Mouse (Mus musculus): Measurements from ENCODE around the gene Hoxd9.

Gene Hoxd9

DNA sequence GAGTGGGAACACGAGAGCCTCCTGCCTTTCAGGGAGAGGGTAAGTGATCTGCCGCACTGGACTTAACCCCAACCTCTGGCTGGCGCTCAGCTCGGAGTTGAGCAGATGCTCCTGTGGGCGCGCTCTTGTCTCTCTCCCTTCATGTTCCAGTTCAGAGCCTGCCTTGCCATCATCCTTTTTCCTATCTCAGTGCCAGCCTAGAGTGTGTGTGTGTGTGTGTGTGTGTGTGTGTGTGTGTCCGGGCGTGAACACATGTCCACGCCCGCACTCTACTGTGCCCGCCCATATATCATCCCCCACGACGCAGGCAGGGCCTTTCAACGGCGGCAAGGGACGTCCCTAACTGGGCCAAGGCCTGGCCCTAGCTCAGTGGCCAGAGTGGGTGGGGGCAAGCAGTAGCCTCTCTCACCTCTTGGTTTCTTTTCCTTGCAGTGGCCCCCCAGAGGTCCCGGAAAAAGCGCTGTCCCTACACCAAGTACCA is 14.0 kb upstream of the Hoxd9 start:
- no peak for DNase-seq (ENCODE audit: low spot score in 2 of 2)

DNA sequence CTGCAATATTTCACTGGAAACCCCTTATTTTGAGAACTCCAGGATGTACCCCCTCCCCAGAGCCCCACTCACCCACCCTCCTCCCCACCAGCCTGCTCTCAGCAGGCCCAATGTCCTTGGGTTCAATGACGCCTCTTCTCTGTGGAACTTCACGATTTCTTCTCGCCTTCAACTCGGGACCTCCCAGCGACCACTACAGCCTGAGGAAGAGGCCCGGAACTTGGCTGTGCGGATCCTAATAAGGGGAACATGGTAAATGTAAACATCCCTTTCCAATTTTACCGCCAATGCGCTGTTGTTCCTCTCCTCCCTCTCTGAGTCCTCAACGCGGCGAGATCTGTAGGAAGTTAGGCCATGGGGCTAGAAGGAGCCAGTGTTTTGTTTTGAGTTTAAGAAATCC is 13.4 kb upstream of the Hoxd9 start:
- no peak for DNase-seq (ENCODE audit: low spot score in 2 of 2)

DNA sequence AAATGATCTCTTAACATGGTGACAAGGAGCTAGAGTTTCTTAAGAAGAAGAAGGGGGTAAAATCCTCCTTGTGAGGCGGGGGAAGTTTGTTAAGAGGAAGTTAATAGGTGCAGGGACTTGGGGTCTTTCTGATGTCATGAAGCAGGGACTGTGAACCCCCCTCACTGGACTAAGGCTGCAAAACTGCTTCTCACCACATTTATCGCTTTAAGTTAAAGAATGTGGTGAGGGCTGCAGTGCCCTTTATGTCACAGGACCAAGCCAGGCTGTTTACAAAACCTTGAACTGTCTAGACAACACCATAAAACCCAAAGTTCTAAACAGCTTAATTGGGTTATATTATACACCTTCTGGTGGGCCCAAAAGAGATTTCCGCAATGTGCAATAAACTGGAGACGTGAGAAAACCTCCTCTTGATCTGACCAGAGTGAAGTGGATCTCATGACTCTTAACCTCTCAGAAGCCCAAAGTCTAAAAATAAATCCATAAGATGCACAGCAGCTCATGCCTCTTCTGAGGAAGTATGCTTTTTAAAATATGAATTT is 12.4 kb upstream of the Hoxd9 start:
- DNase-seq (ENCODE audit: low spot score in 2 of 2): no peak

DNA sequence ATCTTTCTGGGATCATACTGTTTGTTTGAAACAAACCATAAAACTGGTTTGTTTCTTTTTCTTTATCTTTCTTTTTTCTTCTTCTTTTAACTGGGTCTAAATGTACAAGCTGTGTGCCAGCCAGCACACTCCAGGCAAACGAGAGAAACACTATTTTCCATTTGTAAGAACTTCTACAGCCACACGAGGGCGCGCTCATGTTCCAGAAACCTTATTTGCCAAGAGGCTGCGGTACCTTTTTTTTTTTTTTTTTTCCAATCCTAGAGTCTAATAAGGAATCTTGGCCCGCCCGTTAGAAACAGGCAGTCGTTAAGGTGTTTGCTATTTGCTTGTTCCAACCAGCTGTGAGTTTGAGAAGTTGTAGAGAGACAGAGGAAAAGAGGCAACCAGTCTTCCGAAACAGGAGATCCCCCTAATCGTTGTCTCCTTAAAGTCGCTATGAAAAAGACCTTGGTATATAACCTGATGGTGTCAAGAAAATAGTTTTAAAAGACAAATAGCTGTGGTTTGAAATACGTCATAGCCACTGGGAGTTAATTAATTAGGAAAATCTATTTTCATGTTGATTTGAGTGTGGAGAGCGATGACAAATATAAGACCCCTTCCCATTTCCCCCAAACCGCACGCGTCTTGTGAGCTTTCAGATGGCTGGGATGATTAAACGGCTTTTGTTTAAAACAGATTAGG is 11.1 kb upstream of the Hoxd9 start:
- DNase-seq (ENCODE audit: low spot score in 2 of 2): no peak

DNA sequence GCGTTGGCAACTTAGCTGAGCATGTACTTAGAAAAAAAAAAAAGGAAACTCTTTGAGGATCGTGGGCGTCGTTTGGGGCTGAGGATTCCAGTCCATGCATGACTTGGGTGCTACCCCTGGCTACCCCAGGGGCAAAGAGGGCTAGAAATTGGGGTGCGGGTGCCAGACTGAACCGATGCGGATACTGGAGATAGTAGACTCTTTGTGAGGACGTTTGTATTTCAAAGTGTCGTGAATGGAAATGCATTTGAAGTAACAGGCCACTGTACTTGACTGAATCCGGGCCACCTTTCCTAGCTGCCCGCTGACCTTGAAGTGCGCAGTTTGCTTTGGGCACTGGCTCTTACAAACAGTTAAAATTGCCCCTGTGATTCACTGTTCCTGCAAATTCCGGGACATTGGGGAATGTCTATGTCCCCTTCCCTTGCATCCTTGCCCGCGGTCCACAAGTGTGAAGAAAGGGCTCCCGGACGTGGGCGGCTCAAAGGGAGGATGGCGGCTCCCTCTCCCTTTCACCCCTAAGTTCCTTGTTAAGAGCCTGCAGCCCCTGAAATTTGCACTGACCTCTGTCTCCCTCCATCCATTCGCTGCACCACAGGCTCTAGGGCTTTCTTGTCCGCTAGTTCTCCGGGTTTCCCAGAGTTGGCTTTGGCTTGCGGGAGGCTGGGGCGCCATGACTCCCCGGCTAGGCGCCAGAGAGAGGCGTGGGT is 10.4 kb upstream of the Hoxd9 start:
- no peak for DNase-seq (ENCODE audit: low spot score in 2 of 2)

DNA sequence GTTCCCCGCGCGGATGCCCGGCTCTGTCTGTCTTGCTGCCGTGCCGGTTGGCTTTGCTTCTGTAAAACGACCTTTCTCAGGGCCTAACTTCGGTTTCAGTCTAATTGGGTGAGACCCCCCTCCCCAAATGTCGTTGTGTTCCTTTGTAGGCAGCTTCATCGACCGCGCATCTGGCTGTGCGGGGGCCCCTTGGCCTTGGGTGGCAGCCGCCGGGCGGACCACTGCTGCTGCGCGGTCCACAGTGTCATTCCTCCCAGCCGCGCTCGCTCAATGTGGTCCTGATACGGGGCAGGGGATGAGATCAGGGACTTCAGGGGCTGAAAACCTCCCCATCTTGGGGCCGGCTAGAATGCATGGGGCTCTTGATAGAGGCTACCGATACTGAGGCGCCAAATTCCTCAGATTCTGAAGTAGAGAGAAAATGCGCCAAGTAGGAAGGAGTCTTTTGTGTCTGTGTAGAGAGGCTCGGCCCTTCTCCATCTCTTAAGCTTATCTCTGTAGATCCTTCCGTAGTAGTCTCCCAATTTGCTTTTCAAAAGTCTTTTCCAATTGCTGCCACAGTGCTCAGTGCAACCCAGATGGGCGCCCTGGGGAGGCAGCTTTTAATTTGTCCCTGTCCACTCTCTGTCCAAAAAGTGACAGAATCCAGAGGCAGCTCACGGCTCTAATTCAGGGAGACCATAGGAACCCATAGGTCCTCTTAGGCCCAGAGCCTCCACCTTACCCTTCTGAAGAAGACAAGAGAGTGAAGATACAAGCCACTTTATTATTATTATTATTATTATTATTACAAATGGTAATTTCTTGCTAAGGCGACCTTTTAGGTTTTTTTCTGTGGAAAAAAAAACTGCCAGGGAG is 9.6 kb upstream of the Hoxd9 start:
- DNase-seq (ENCODE audit: low spot score in 2 of 2): no peak

DNA sequence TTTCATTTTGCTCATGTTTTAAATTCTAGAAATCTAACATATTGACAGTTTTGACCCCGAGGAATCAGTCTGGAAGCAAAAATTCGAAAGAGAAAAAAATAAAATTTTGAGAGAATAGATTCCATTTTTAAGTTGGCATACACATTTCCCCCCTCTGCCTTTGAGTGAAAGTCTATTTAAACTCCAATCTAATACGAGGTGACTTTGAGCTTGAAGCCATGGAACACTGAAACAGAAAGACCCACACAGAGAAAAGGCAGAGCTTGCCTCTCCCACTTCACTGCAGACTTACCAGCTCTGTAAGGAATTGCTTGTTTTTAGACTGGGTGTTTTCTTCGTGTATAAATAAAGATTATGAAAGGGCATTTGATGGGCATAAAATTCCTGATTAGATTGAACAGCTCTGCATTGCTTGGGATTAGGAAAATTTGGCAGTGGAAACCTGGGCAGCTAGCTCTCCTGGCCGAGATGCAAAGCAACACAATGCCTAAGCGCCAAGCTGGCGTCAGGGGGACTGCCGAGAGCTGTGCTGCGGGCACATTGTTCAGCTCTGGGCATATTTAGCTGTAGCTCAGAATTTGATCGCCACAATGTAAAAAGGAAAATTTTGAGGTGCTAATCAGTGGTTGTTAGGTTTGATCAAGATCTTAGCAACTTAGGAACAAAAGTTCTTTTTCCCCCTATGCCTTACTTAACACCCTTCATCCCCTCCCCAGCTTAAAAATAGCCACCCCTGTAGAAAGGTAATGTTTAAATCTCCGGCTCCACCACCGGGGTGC is 8.5 kb upstream of the Hoxd9 start:
- DNase-seq (ENCODE audit: low spot score in 2 of 2): no peak

DNA sequence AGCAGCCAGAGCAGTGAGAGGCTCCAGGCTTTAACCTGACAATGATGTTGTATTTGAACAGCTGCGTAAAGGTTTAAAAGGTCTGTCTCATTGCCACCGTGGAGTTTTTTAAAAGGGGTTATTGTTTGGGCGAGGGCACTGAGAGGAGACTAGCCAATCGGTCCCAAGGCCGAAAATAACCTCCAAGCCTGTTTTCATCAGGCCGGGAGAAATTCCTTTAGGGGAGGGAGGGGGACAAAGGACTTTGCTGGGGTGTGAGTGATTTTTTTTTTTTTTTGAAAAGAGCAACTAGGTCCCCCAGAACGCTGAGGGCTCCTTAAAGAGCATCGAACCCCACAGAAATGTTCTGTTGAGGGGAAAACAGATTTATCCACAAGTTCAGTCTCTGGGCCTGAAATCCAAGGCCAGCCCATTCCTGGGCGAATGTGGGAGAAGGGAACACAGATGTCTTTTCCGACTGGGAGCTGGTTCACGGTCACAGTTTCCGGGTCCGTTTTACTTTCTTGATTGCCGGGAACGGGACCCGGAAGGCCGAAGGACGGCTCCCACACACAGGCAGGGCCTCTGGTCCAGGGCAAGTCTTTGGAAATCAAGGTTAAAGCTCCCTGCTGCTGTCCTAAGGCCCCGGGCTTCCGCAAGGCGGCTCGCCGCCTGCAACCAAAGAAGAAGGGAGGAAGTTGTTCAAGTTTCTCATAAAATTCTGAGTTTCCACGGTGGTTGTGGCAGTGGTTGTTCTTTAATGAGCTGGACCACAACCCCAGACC is 7.8 kb upstream of the Hoxd9 start:
- no peak for DNase-seq (ENCODE audit: low spot score in 2 of 2)

DNA sequence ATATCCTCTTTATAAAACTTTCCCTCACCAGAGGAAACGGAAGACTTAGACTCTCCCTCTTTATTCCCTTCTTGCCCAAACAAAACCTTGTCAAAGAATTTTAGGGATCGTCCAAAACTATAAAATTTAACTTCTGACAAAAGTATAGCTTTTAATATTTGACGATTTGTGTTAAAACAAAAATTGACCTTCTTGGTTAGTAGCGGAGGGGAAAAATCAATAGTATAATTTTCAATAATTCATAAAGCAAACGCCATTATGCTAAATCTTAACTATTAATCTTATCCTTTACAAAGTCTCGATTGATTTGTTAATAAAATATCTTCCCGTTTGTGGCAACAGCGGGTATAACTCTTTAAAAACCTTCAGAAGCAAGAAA is 7.2 kb upstream of the Hoxd9 start:
- no peak for DNase-seq (ENCODE audit: low spot score in 2 of 2)

DNA sequence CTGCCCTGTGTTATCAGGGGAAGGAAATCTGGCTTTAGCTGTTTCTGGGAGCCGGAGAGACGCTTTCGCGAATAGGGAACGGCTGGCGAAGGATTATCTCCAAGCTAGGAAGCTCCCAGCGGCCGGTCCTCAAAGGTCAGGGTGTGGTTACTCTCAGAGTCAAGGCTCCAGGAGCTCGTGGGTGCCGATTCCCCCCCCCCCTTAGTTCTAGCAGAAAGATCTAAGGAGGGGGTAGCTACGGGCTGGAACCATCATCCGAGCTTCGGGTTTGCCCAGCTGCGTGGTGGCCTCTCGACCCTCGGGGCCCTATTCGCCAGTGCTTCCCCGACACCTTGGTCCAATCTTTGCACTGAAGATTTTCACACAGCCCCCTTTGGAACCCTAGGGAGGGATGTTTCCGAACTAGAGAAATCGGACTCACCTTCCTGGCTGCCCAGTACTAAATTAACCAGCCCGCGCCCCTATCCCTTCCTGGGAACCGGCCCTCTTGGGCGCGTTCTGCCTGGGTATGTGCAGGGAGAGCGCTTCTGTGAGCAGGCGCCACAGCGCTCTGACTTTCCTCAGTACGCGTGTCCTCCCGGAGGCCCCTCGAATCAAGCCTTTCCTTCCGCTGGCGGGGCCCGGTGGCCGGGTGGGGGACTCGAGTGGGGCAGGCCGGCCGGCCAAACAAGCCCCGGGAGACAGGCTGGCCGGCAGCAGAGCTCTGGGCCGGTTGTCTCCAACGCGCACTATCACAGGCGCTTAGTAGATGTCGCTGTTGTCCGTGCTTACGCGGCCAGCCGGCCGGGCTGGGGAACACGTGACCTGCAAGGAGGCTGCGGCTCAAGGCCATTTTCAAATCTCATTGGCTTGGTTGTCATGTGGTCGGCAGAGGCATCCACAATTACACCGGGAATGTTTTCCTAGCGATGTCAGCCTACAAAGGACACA is 6.2 kb upstream of the Hoxd9 start, which contains the start of gene Hoxd10:
TSS of gene Hoxd10 (plus strand) at position 903 of the 930 bp plus-strand sequence.
- DNase-seq (ENCODE audit: low spot score in 2 of 2): no peak

DNA sequence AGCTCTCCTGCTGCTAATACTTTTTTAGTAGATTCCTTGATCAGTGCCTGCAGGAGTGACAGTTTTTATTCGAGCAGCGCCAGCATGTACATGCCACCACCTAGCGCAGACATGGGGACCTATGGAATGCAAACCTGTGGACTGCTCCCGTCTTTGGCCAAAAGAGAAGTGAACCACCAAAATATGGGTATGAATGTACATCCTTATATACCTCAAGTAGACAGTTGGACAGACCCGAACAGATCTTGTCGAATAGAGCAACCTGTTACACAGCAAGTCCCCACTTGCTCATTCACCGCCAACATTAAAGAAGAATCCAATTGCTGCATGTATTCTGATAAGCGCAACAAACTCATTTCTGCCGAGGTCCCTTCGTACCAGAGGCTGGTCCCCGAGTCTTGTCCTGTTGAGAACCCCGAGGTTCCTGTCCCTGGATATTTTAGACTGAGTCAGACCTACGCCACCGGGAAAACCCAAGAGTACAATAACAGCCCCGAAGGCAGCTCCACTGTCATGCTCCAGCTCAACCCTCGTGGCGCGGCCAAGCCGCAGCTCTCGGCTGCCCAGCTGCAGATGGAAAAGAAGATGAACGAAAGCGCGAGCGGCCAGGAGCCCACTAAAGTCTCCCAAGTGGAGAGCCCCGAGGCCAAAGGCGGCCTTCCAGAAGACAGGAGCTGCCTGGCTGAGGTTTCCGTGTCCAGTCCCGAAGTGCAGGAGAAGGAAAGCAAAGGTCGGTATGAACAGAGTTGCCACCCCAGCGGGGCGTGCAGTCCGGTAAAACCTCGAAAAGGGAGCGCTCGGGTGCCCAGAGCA is 5.3 kb upstream of the Hoxd9 start:
- DNase-seq (ENCODE audit: low spot score in 2 of 2): no peak

DNA sequence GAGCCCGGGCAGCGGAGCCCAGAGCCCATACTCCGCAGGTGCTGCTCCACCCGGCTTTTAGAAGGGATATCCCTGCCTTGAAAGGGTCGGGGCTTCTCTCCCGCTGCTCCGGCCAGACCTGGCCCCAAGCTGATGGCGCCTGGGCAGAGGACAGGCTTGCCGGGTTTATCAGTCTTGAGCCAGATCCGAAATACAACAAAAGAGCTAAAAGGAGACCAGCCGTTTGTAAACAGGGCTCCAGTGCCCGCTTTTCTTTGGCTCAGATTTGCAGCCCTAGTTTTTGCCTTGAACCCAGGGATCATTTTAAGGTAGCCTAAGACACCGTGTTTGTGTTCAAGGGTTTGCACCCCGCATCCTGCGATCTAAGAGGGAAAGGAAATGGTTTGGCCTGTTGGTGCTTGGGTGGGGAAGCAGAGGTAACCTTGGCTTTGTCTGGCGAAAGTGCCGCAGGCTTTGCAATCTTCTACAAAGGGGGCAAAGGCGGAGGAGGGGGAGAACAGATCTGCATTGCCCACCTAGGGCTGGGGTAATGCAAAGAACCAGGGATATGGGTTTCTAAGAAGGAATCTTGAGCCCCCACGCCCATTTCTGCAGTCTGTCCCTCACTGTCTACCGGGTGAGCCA is 4.6 kb upstream of the Hoxd9 start:
- no peak for DNase-seq (ENCODE audit: low spot score in 2 of 2)

DNA sequence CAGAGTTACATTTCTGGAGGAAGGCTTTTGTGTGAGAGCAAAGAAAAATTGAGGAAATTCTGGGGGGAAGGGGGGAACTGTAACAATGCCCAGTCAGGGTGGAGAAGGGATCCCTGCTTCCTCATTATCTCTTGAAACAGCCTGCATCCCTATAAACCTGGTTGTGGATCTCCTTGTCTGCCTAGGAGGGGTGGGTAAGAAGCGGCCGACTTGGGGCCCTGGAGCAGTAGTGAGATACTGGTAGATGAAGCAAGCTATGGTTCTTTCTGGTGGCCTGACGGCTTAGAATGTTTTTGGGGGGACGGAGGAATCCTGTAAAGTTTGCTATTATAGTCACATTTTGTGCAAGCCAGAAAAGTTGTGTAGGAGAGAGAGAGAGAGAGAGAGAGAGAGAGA is 4.1 kb upstream of the Hoxd9 start:
- no peak for DNase-seq (ENCODE audit: low spot score in 2 of 2)

DNA sequence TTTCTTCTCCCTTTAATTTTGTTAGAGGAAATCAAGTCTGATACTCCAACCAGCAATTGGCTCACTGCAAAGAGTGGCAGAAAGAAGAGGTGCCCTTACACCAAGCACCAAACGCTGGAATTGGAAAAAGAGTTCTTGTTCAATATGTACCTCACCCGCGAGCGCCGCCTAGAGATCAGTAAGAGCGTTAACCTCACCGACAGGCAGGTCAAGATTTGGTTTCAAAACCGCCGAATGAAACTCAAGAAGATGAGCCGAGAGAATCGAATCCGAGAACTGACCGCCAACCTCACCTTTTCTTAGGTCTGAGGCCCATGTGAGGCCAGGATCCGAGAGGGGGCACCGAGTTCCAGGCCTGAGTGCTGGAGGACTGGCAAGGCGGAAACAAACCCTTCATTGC is 3.5 kb upstream of the Hoxd9 start:
- no peak for DNase-seq (ENCODE audit: low spot score in 2 of 2)

DNA sequence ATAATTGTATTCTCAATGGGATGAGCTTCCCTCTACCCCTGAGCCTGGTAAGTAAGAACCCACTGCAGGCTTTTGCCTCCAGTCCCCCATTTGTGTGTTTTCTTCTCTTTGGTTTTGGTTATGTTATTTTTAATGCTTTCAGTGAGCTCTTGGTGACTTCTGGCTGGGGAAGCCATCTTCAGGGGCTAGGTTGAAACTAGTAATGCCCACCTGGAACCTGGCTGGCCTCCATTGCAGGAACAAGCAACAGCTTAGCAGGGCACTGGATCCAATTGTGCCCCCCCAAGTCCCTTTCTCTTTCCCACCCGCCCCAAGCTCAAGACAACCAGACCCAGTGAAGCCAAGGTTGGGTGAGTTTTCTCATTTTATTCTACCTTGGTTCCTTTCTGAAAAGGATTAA is 2.1 kb upstream of the Hoxd9 start:
- DNase-seq (ENCODE audit: low spot score in 2 of 2): no peak

DNA sequence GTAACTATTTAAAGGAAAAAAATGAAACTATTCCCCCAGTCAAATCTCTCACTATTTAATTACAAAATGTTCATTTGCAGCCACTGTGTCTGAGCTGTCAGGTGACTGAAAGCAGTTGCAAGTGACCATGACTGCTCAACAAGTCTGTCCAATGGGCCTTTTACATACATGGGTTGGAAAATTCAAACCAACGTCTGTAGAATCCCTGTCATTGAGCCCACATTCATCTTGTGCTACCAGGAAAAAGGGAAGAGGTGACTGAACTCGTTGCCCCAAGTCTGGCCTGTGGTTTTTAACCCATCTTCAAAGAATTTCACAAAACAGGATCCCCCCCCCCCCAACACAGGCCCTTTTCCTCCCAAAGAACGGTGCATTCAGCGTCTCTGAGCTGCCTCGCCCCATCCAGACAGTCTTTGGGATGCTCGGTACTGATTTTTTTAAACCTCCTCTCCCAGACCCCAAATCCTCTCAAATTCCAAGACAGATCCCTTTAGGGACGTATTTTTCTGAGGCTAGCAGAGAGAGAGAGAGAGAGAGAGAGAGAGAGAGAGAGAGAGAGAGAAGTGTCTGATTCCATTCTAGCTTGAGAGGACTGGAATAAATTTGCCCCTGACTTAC is 1.6 kb upstream of the Hoxd9 start:
- DNase-seq (ENCODE audit: low spot score in 2 of 2): no peak

DNA sequence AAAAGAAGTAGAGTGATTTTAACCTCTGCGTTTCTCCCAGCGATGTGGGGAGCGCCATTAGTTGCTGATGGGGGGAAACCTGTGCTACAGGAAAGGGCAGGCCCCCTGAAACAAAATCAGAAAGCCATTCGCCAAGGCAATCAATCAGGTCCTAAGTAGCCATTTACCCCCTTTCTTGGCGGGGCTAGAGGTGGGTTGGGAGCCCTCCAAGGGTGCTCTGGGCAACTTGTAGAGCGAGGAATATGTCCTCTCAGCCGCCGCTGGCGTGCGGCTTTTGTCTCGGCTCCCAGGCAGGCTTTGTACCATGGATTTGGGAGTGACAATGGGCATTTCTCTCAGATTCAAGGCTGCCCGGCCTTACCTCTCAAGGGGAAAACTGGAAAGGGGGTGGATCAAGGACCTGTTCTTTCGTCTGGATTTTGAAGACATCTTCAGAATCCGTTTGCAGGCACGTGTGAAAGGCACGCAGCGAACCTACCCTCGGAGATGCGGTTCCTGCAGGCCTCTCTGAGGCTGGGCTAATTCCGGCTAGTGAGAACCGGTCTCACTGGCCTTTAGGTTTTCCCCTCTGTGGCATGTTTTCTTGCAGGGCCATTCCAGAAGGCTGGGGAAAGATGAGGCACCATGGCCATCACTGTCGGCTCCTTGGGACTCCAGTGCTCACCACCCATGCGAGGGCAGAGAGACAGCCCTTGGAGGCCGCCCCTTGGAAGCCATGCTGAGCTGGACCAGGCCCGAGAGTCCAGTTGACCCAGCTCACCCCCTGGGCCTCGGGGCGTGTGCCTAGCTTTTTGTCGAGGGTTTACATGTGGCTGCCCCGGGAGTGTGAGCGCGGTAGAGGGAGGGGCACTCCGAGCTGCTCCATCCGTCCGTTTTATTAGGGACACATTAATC is 838 bp upstream of the Hoxd9 start:
- no peak for DNase-seq (ENCODE audit: low spot score in 2 of 2)
